Mouse (Mus musculus) gastrocnemius, postnatal 14 days (tissue): ENCODE measurements around the gene Clec9a. TPM values are rescaled to one million over a fixed set of nuclear protein-coding genes. Genes with fewer than 3 reads are reported as not detected.
A peak's percentile ranks its signal among the peaks of the same experiment; 100 is the strongest.

Source experiments
- DNase-seq: peaks from one replicate; pipeline ENCODE4 v3.0.0; 2021; ENCODE audit warnings: mixed read lengths
- intact Hi-C: fragments of 180-260 bp; cut with DNase I; formaldehyde crosslinking; loops from one replicate; pipeline ENCODE4 v1.15.1; 2025; ENCODE audit warnings: low total_unique reads
- total RNA-seq, 2 experiments: library from RNA; stranded (reverse); gene quantifications; 2 replicates each; pipeline ENCODE4 v1.2.3; 2021

The Clec9a gene
- total RNA-seq, 2 experiments from 2014 or later = not detected

DNA sequence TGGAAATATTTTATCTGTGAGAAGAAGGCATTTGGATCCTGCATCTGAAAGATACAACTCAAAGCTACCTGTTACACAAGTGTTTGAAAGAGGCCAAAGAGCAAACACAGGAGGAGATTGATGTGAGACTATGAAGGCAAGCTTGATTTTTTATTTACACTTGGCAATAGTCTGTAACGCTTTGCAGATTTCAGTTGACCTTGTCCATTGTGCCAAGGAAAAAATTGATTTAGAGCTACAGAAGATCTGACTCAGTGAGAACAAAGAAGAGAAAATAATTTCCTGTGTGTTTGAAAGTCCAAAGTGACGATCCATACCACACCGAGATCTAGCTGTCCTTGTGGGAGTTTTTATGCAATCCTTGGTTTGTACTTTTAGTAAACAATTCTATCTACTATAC is 13.6 kb downstream of the Clec9a start:
- intact Hi-C loops = no loop called here
- no peak for DNase-seq

DNA sequence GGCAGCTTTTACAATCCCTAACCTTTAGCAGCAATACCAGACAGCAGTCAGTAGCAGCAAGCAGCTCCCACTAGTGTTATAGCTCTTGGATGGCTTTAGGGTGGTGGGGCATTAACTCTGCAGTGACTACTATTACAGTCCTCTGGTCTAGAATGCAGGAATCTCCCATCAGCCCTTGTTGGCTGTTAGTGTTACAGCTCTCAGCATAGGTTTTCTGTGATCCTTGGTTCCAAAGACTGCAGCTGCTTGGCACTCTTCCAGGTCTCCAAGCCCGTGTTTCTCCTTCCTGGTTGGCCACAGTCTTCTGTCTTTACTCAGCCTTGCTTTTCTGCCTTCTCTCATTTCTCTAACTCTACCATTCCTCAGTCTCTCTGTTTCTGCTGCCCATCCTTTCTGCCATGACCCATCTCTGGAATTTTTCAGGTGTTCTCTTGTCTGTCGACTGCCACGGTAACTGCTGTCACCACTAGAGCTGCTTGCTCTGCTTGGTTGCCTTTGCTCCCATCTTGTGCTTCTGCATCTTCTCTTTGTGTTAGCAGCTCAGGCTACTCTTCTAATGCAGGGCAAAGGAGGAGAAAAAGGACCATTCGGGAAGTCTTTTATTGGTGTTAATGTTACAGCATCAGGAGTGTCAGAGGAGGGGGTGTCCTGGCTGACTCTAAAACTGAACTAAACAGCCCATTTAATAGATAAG is 14.5 kb downstream of the Clec9a start:
- peak; percentile 50 for DNase-seq

DNA sequence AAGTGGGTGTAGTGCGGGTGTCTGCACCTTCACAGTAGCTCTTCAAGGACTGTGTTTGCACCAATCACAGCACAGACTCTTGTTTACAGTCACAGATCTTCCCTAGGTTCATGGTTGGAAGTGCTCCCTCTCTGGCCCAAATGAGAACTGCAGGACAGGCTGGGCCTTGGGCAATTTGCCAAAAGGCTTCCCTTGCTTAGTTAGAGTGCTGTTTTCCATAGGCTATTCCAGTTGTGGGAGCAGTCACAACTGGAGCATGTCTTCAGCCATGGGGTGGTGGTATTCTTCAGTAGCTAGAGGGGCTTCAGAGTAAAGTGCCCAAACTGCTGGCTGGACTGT is 15.0 kb downstream of the Clec9a start:
- intact Hi-C loops = no loop called here
- DNase-seq = peak; percentile 69

More for the DNA sequence above, 14.5 kb downstream of the Clec9a start:
- intact Hi-C loops = no loop called here

GRCm38 (mm10) chr6:129425217-129425616 is 16.6 kb downstream of the Clec9a start:
- no peak for DNase-seq
- intact Hi-C loops = no loop called here

GRCm38 (mm10) chr6:129425812-129426211 is 17.1 kb downstream of the Clec9a start:
- DNase-seq = no peak
- intact Hi-C loops = no loop called here

DNA sequence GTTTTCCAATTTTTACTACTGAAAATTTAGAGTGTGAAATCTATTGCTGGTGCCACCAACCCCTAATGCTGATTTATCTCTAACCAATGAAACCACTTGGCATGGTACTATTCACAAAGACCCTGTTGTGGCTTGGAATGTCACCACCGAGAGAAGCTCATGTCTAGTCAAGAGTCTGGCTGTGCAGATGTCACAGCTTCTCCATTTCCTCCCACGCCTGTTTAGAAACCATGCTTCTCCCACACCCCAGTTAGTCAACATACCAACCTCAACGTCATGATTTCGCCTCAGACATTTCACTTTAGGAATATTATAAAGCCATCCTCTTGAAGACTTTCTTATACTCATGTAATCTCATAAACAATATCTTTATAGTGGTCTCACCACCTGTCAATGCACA is 18.6 kb downstream of the Clec9a start:
- DNase-seq = no peak
- intact Hi-C loops = no loop called here

- no peak for DNase-seq
- intact Hi-C loops = no loop called here
Measured at GRCm38 (mm10) chr6:129434239-129434638, 25.6 kb downstream of the Clec9a start.

GRCm38 (mm10) chr6:129436025-129436424 is 27.4 kb downstream of the Clec9a start:
- no peak for DNase-seq
- intact Hi-C loops = no loop called here

- DNase-seq = no peak
- intact Hi-C loops = no loop called here
Measured at GRCm38 (mm10) chr6:129438033-129438432, 29.4 kb downstream of the Clec9a start.

- DNase-seq = no peak
- intact Hi-C loops = no loop called here
Measured at GRCm38 (mm10) chr6:129449743-129450142, 41.1 kb downstream of the Clec9a start.

DNA sequence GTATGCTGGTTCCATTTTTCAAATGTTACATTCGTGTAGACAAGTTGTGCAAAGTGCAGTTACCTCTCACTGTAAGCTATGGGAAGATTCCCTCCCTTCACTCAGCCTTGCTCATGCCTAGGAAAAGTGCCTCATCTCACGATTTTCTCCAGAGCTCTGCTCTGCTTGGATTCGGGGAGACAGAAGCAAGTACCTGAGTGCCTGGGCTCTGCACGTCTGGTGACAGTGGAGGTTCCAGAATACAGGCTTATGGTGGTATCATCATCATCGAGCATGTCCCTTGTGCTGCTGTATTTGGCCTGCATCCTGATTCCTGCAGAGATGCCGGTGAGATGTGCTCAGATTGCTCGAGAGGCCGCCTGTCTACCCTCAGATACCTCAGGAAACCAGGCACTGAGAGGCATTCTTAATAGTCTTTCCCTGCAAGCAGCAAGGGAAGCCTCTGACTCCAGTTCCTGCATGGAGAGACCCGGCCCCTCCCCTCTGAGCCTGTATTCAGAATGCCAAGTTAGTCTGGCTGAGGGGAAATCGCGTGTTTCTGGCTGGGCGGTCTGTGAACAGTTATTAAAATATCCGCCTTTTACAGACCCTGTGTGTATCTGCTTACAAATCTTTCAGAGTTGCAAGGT is 42.9 kb downstream of the Clec9a start, which contains the start of gene Clec1a:
TSS of gene Clec1a (minus strand) at position 590 of the 629 bp plus-strand sequence.
- intact Hi-C loops = no loop called here
- DNase-seq = peak; percentile 32

- intact Hi-C loops = no loop called here
- DNase-seq = no peak
Measured at GRCm38 (mm10) chr6:129471386-129471785, 62.7 kb downstream of the Clec9a start.

GRCm38 (mm10) chr6:129472627-129473026 is 64.0 kb downstream of the Clec9a start:
- DNase-seq = no peak
- intact Hi-C loops = no loop called here

Other genes with a start within 250 kb of the Clec9a start
- 10 to 100 TPM; 42.2 to 57.2 TPM for gene Clec2d, start 228.2 kb upstream of the Clec9a start, total RNA-seq
- not detected for gene Cd69, start 133.4 kb upstream of the Clec9a start, total RNA-seq
- not detected for gene 4922502D21Rik, start 77.1 kb upstream of the Clec9a start, total RNA-seq
- gene Clec12a, start 66.2 kb upstream of the Clec9a start, total RNA-seq = under 1 TPM in 1 of 2 experiments, not detected in 1; 0.10 TPM
- not detected for gene Clec12b, start 23.0 kb upstream of the Clec9a start, total RNA-seq
- under 1 TPM in 1 of 2 experiments, not detected in 1; 0.35 TPM for gene Clec1b, start 11.6 kb upstream of the Clec9a start, total RNA-seq
- gene Clec1a, start 43.1 kb downstream of the Clec9a start, total RNA-seq = 1 to 10 TPM; 3.5 to 4.5 TPM
- gene Olr1, start 98.3 kb downstream of the Clec9a start, total RNA-seq = not detected
- gene Tmem52b, start 103.7 kb downstream of the Clec9a start, total RNA-seq = not detected
- 10 to 100 TPM; 27.8 to 35.4 TPM for gene Gabarapl1, start 124.3 kb downstream of the Clec9a start, total RNA-seq
- not detected for gene Klre1, start 169.0 kb downstream of the Clec9a start, total RNA-seq
- gene Klrd1, start 182.9 kb downstream of the Clec9a start, total RNA-seq = not detected
- not detected for gene Klrk1, start 215.0 kb downstream of the Clec9a start, total RNA-seq
- gene Klrc3, start 234.5 kb downstream of the Clec9a start, total RNA-seq = not detected